Mouse (Mus musculus) megakaryocyte, embryonic 14.5 days (primary cell): Measurements from ENCODE around the gene Leprot.

Experiments
- FLI1 ChIP-seq: IDR thresholded peaks from 2 replicates; pipeline ENCODE4 v1.6.1; 2012; ENCODE audit warnings: low read length, inconsistent platforms, mixed read lengths
- GATA1 ChIP-seq: IDR thresholded peaks from 3 replicates; pipeline ENCODE4 v1.6.1; 2012; ENCODE audit warnings: mixed read lengths, low read length, inconsistent platforms, borderline replicate concordance

DNA sequence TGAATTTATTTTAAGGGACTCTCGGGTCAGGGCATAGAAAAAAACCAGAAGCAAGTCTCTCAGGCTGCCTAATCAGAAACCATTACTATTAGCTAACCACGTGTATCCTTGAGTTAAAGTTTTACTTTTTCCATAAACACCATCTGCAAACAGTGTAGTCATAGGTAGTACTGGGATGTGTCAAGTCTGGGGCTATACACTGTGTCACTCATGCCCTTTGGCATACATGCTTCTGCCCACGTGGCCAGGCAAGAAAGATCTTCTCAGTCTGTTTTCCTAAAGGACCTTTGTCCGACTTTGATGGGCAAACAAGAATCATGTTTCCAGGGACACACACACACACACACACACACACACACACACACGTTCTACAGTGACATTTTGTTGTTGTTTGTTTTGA lies 27.3 kb downstream of the Leprot start:
- TF ChIP-seq GATA1 (no peak), FLI1 (no peak)
